9 mouse cellular contexts compared by ENCODE assay signal in genomic region chr3:68059162-68059800, GRCm38 (mm10). TPM values are rescaled to one million over a fixed set of nuclear protein-coding genes. Genes with fewer than 3 reads are reported as not detected.
DNase-seq lines count a peak whose midpoint lies in the region; ATAC-seq and TF ChIP-seq lines count a peak whose summit lies in the region.
"Had no signal": no experiment of that assay in that cellular context is flagged by ENCODE, and none has a peak within 500 bp of the region (broad histone marks: within the 10 kb centered on the region; RNA-seq: fewer than 3 reads in every experiment).

No protein-coding gene starts in this region.

- in situ Hi-C loops in CH12.LX (cut with MboI; ENCODE audit: low pct_ligation_motif_present, low pct_unique_long_range_greater_than_20kb, low sequenced_read_pairs), result loop anchor here (5.0 to 25.0 kb wide), 2 partner anchors 483 to 653 kb away; no protein-coding TSS in a partner anchor

- 51% methylated on average over 2 of the region's 2 CpGs for WGBS in heart, adult 2 months
- 47% methylated on average over 2 of the region's 2 CpGs for WGBS in heart, embryonic 10.5 days
- 49% methylated on average over 2 of the region's 2 CpGs for WGBS in kidney, embryonic 15.5 days
- WGBS in neural tube, embryonic 14.5 days, result 51% methylated on average over 2 of the region's 2 CpGs

- no peak for TF ChIP-seq POLR2A in heart, adult 2 months (IDR thresholded peaks at IDR 0.05; ENCODE audit: insufficient read depth, low read depth, low read length)
- no peak for TF ChIP-seq POLR2A in CH12.LX (IDR thresholded peaks at IDR 0.05; ENCODE audit: low read depth, low read length)

- no peaks in the 10 kb centered on the region; the same call in 1 of the 2 replicates for H3K27me3 ChIP-seq in heart, adult 2 months (ENCODE audit: control insufficient read depth, insufficient read depth, low read length)
- no peaks in the 10 kb centered on the region for H3K27me3 ChIP-seq in heart, embryonic 10.5 days (ENCODE audit: insufficient read depth, poor library complexity, severe bottlenecking)
- H3K27me3 ChIP-seq in CH12.LX (replicated peaks), result no peaks in the 10 kb centered on the region
- H3K27me3 ChIP-seq in kidney, embryonic 15.5 days, result peaks cover 13% of the 10 kb centered on the region; the same call in 1 of the 2 replicates
- H3K27me3 ChIP-seq in neural tube, embryonic 14.5 days (ENCODE audit: control insufficient read depth, insufficient read depth, low read length), result no peaks in the 10 kb centered on the region

- dilution Hi-C loops in CH12.LX (cut with MboI; ENCODE audit: extremely low pct_ligation_motif_present, extremely low pct_unique_long_range_greater_than_20kb, low sequenced_read_pairs), result no loop called here

- peak; percentile 83 for TF ChIP-seq CTCF in heart, adult 2 months (IDR thresholded peaks at IDR 0.05)
- TF ChIP-seq CTCF in CH12.LX (conservative IDR thresholded peaks at IDR 0.05 in 1 of 2, IDR thresholded peaks at IDR 0.05 in 1 of 2; ENCODE audit: low read depth in 2 of 2, low read length in 2 of 2), result peak; percentile 71 to 90

- H3K4me2 ChIP-seq in CH12.LX (ENCODE audit: insufficient read depth, low read depth, poor library complexity, severe bottlenecking), result no peak overlapping the region
- no peak overlapping the region for H3K4me2 ChIP-seq in kidney, embryonic 15.5 days
- no peak overlapping the region for H3K4me2 ChIP-seq in neural tube, embryonic 14.5 days (ENCODE audit: low read depth, low read length)

- peak; percentile 46; the same call in 1 of the 2 replicates for ATAC-seq in kidney, embryonic 15.5 days (replicated peaks; ENCODE audit: low FRiP score)
- ATAC-seq in neural tube, embryonic 14.5 days (ENCODE audit: low read depth), result peak; percentile 83; the same call in 1 of the 2 replicates
- ATAC-seq in frontal cortex, adult (ENCODE audit: low TSS enrichment), result no peak

- H3K27ac ChIP-seq in heart, adult 2 months, result no peak overlapping the region
- H3K27ac ChIP-seq in heart, embryonic 10.5 days, result no peak overlapping the region
- H3K27ac ChIP-seq in CH12.LX (ENCODE audit: insufficient read depth, low read depth), result no peak overlapping the region
- H3K27ac ChIP-seq in kidney, embryonic 15.5 days, result no peak overlapping the region
- H3K27ac ChIP-seq in neural tube, embryonic 14.5 days (ENCODE audit: low read depth, low read length), result no peak overlapping the region
- H3K27ac ChIP-seq: macrophage had no signal

- no peaks in the 10 kb centered on the region for H3K9me3 ChIP-seq in heart, embryonic 10.5 days
- no peaks in the 10 kb centered on the region for H3K9me3 ChIP-seq in CH12.LX (replicated peaks; ENCODE audit: low read length)
- no peaks in the 10 kb centered on the region for H3K9me3 ChIP-seq in kidney, embryonic 15.5 days (replicated peaks)
- no peaks in the 10 kb centered on the region for H3K9me3 ChIP-seq in neural tube, embryonic 14.5 days (ENCODE audit: control insufficient read depth, low read length)

- DNase-seq in heart, adult 2 months, result no peak
- DNase-seq in heart, embryonic 10.5 days (ENCODE audit: low spot score), result no peak
- peak; percentile 45 for DNase-seq in CH12.LX (ENCODE audit: extremely low read depth)
- DNase-seq in embryo, embryonic 11 days, result peak; percentile 66
- no peak for DNase-seq in layer of hippocampus, adult 9-10 months (ENCODE audit: low spot score)

- H3K4me1 ChIP-seq in heart, adult 2 months (ENCODE audit: control insufficient read depth, insufficient read depth, low read length), result no peaks in the 10 kb centered on the region
- peaks cover 6% of the 10 kb centered on the region; the same call in 1 of the 2 replicates for H3K4me1 ChIP-seq in heart, embryonic 10.5 days
- peaks cover 0 to 13% of the 10 kb centered on the region in 2 experiments; a peak in 3 of 4 replicates for H3K4me1 ChIP-seq in CH12.LX (ENCODE audit: control insufficient read depth in 1 of 2, insufficient read depth in 2 of 2)
- H3K4me1 ChIP-seq in kidney, embryonic 15.5 days, result 0 out of 2 replicates have a peak, but pooled peaks cover 3% of the 10 kb centered on the region
- H3K4me1 ChIP-seq in neural tube, embryonic 14.5 days (ENCODE audit: control insufficient read depth, insufficient read depth, low read length), result no peaks in the 10 kb centered on the region

- no peak for TF ChIP-seq EP300 in heart, adult 2 months (IDR thresholded peaks at IDR 0.05; ENCODE audit: insufficient read depth, low read depth, low read length)
- TF ChIP-seq EP300 in CH12.LX (IDR thresholded peaks at IDR 0.05; ENCODE audit: low read length), result no peak

- peak; percentile 74 for TF ChIP-seq RAD21 in CH12.LX (IDR thresholded peaks at IDR 0.05; ENCODE audit: low read depth, low read length)

- no peaks in the 10 kb centered on the region for H3K36me3 ChIP-seq in heart, adult 2 months (ENCODE audit: control insufficient read depth, insufficient read depth, low read length)
- no peaks in the 10 kb centered on the region for H3K36me3 ChIP-seq in heart, embryonic 10.5 days
- no peaks in the 10 kb centered on the region for H3K36me3 ChIP-seq in CH12.LX (replicated peaks in 1 of 2; ENCODE audit: control insufficient read depth in 1 of 2, insufficient read depth in 1 of 2, low read length in 1 of 2)
- no peaks in the 10 kb centered on the region for H3K36me3 ChIP-seq in kidney, embryonic 15.5 days
- H3K36me3 ChIP-seq in neural tube, embryonic 14.5 days (ENCODE audit: control insufficient read depth, insufficient read depth, low read length), result no peaks in the 10 kb centered on the region

- intact Hi-C loops in heart, adult 2 months (cut with DNase I), result no loop called here

- no peak overlapping the region for H3K4me3 ChIP-seq in heart, adult 2 months
- no peak overlapping the region for H3K4me3 ChIP-seq in heart, embryonic 10.5 days
- no peak overlapping the region for H3K4me3 ChIP-seq in CH12.LX (replicated peaks in 1 of 3; ENCODE audit: low read depth in 2 of 3, low read length in 2 of 3, poor library complexity in 1 of 3)
- no peak overlapping the region for H3K4me3 ChIP-seq in kidney, embryonic 15.5 days (replicated peaks)
- no peak overlapping the region for H3K4me3 ChIP-seq in neural tube, embryonic 14.5 days (ENCODE audit: low read depth, low read length)

- H3K9ac ChIP-seq in heart, adult 2 months (ENCODE audit: low read depth, low read length), result no peak overlapping the region
- no peak overlapping the region for H3K9ac ChIP-seq in CH12.LX (ENCODE audit: insufficient read depth, low read depth)
- H3K9ac ChIP-seq in kidney, embryonic 15.5 days, result no peak overlapping the region
- H3K9ac ChIP-seq in neural tube, embryonic 14.5 days (replicated peaks; ENCODE audit: low read depth, low read length), result no peak overlapping the region

- H3K79me2 ChIP-seq in heart, adult 2 months (replicated peaks; ENCODE audit: control insufficient read depth, insufficient read depth, low read length), result no peaks in the 10 kb centered on the region
- no peaks in the 10 kb centered on the region for H3K79me2 ChIP-seq in CH12.LX (replicated peaks; ENCODE audit: control insufficient read depth, extremely low read depth, insufficient read depth, poor library complexity, severe bottlenecking)

TF ChIP-seq in CH12.LX, 34 proteins besides CTCF, POLR2A, EP300 and RAD21:
- TF ChIP-seq SMC3 (IDR thresholded peaks at IDR 0.05; ENCODE audit: low read depth, low read length) (peak; percentile 49; the same call in 1 of the 2 replicates), CHD2 (IDR thresholded peaks at IDR 0.05; ENCODE audit: low read length) (no peak), MYC (IDR thresholded peaks at IDR 0.05; ENCODE audit: low read depth, low read length) (peak; percentile 61), MXI1 (IDR thresholded peaks at IDR 0.05; ENCODE audit: low read depth, low read length) (no peak)

RNA-seq across cellular contexts. Expression of gene Schip1, which starts 5.3 kb away (rescaled TPM):
- total RNA-seq in heart, adult 2 months (2021), result 100 to 1,000 TPM; 163 to 181 TPM
- 44.3 and 100 TPM in 2 replicates for polyA plus RNA-seq in heart, adult 2 months (2012; rRNA removed)
- 71.0 and 82.1 TPM in 2 replicates for polyA plus RNA-seq in heart, embryonic 10.5 days (2016; fragmentation: Nextera tagmentation; extraction: Ambion mirVana)
- total RNA-seq in CH12.LX (2012; rRNA removed), result 0.25 TPM in 2 replicates
- 0.36 and 0.38 TPM in 2 replicates for total RNA-seq in CH12.LX (2014; rRNA removed)
- polyA plus RNA-seq in CH12.LX (2012; ENCODE audit: insufficient read length, low read depth), result 0.16 TPM in 1 of 2 replicates, not detected in the other
- polyA plus RNA-seq in kidney, embryonic 15.5 days (2015; fragmentation: Nextera tagmentation; extraction: Ambion mirVana), result 51.3 and 52.4 TPM in 2 replicates
- polyA plus RNA-seq in neural tube, embryonic 14.5 days (2014; fragmentation: Nextera tagmentation; extraction: Ambion mirVana), result 172 and 188 TPM in 2 replicates
- polyA plus RNA-seq: macrophage had no signal

Comparison
In these comparisons a context has a peak if more than half of its experiments do, and no peak if none do; other contexts are left out.
1. DNase-seq: peak in CH12.LX (single experiment) and embryo, embryonic 11 days (single experiment); none in heart, adult 2 months (0 of 2), heart, embryonic 10.5 days (single experiment) and layer of hippocampus, adult 9-10 months (single experiment).
2. RNA of gene Schip1, which starts 5.3 kb away (polyA plus RNA-seq): 172 to 188 TPM in neural tube, embryonic 14.5 days, 71.0 to 82.1 TPM in heart, embryonic 10.5 days, 51.3 to 52.4 TPM in kidney, embryonic 15.5 days and 44.3 to 100 TPM in heart, adult 2 months; 0.16 TPM in CH12.LX; every median in the first group is over 10 times any median in the second.